Mouse (Mus musculus): ENCODE results near the gene Agbl2.

GRCm38 (mm10) chr2:90788126-90788525, 5.6 kb downstream of the Agbl2 start:
- TF ChIP-seq EP300 (IDR thresholded peaks at IDR 0.05; ENCODE audit: insufficient read depth, low read depth, low read length) (no peak), POLR2A (IDR thresholded peaks at IDR 0.05; ENCODE audit: insufficient read depth, low read depth, low read length) (no peak), CTCF (IDR thresholded peaks at IDR 0.05) (no peak)

Measured in heart, adult 2 months (tissue).